Mouse (Mus musculus): ENCODE data around the gene Grap2.

GRCm38 (mm10) chr15:80533274-80533673 is 39.1 kb upstream of the Grap2 start:
- TF ChIP-seq CTCF (IDR thresholded peaks at IDR 0.05; ENCODE audit: borderline replicate concordance, extremely low read depth, insufficient read depth, insufficient read length) (no peak), POLR2A (IDR thresholded peaks at IDR 0.05; ENCODE audit: borderline replicate concordance, extremely low read depth, insufficient read depth, insufficient read length, poor library complexity, severe bottlenecking) (no peak)

Measured in brain, embryonic 14.5 days (tissue).